Mouse (Mus musculus) ES-E14 (cell line): ENCODE data around the gene Serpine1. TPM values are rescaled to one million over a fixed set of nuclear protein-coding genes. Genes with fewer than 3 reads are reported as not detected.
A peak's percentile ranks its signal among the peaks of the same experiment; 100 is the strongest.

Source experiments
- DNase-seq: peaks from one replicate; pipeline ENCODE4 v3.0.0-alpha.2; 2013; ENCODE audit warnings: low read depth, low spot score
- H3K27ac ChIP-seq: 2 replicates; pipeline ENCODE4 v1.5.1; 2012; ENCODE audit warnings: low read depth, mild to moderate bottlenecking, low read length, moderate library complexity, mixed read lengths; ENCODE audit not compliant: poor library complexity, insufficient read depth, severe bottlenecking
- H3K36me3 ChIP-seq: 2 replicates; pipeline ENCODE4 v1.6.1; 2012; ENCODE audit warnings: mild to moderate bottlenecking, low read length, moderate library complexity, mixed read lengths; ENCODE audit not compliant: control insufficient read depth, poor library complexity, insufficient read depth, severe bottlenecking
- H3K4me1 ChIP-seq, 2 experiments: fragments of 150-350 bp in 1 of 2; sonication (generic) in 1 of 2; 2 replicates each; pipeline ENCODE4 v1.6.1; 2012; ENCODE audit warnings: low read length in 2 of 2, mild to moderate bottlenecking in 1 of 2, mixed read lengths in 1 of 2; ENCODE audit not compliant: control insufficient read depth in 2 of 2, insufficient read depth in 2 of 2, poor library complexity in 1 of 2
- H3K4me3 ChIP-seq, 2 experiments: fragments of 150-350 bp in 1 of 2; sonication (generic) in 1 of 2; 2 replicates each; pipeline ENCODE4 v1.5.1; 2012; ENCODE audit warnings: low read length in 2 of 2, low read depth in 1 of 2, mild to moderate bottlenecking in 1 of 2, mixed read lengths in 1 of 2; ENCODE audit not compliant: insufficient read depth in 1 of 2, poor library complexity in 1 of 2, severe bottlenecking in 1 of 2
- H3K9ac ChIP-seq: 2 replicates; pipeline ENCODE4 v1.6.1; 2012; ENCODE audit warnings: low read depth, mild to moderate bottlenecking, low read length, mixed read lengths; ENCODE audit not compliant: poor library complexity, insufficient read depth, severe bottlenecking
- H3K9me3 ChIP-seq: fragments of 150-350 bp; sonication (generic); 2 replicates; pipeline ENCODE4 v1.6.1; 2012; ENCODE audit warnings: low read depth, mild to moderate bottlenecking, low read length; ENCODE audit not compliant: control insufficient read depth, insufficient read depth
- CHD2 ChIP-seq: IDR thresholded peaks from 2 replicates; pipeline ENCODE4 v1.6.1; 2014; ENCODE audit warnings: mild to moderate bottlenecking, low read depth, low read length, inconsistent platforms
- HCFC1 ChIP-seq: IDR thresholded peaks from 2 replicates; pipeline ENCODE4 v1.6.1; 2012; ENCODE audit warnings: low read length, inconsistent platforms, borderline replicate concordance; ENCODE audit not compliant: insufficient read depth
- MAFK ChIP-seq: IDR thresholded peaks from 2 replicates; pipeline ENCODE4 v1.6.1; 2014; ENCODE audit warnings: mild to moderate bottlenecking, low read depth, low read length, inconsistent platforms; ENCODE audit not compliant: insufficient read depth
- ZC3H11A ChIP-seq: IDR thresholded peaks from 2 replicates; pipeline ENCODE4 v1.6.1; 2012; ENCODE audit warnings: low read depth, mild to moderate bottlenecking, inconsistent platforms, low read length, borderline replicate concordance
- ZNF384 ChIP-seq: IDR thresholded peaks from 2 replicates; pipeline ENCODE4 v1.6.1; 2012; ENCODE audit warnings: low read depth, low read length, inconsistent platforms
- in situ Hi-C, 2 experiments: fragments of 600-800 bp; cut with MboI; formaldehyde crosslinking; loops; one replicate each; pipeline ENCODE4 v1.15.1; 2025; ENCODE audit warnings: low sequenced_read_pairs in 2 of 2, inconsistent platforms in 1 of 2; ENCODE audit not compliant: unreplicated experiment in 2 of 2
- total RNA-seq: library from RNA; depleted of rRNA; stranded (reverse); fragments of 300-350 nt; gene quantifications from 2 replicates; pipeline ENCODE4 v1.2.3, GENCODE M21; 2012

Gene Serpine1
- total RNA-seq, 1 experiment, result 166 TPM

- in situ Hi-C loops, result no loop called here
- no peak for TF ChIP-seq ZC3H11A
These were observed 20.9 kb downstream of the Serpine1 start for GRCm38 (mm10) chr5:137051125-137051524.

DNA sequence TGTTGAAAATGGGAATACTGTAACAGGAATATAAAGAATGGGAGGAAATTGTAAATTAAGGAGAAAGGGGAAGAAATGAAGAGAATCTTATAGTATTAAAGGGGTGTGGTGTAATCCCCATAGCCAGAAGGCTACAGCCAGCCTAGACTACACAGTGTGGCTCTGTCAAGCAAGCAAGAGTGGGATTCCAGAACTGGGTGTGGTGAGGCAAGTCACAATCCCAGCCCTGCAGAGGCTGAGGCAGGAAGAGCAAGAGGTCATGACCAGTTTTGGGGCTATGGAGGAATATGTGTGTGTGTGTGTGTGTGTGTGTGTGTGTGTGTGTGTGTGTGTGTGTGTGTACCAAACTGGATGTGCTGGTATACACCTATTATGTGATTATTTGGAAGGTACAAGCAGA, 25.1 kb downstream of the Serpine1 start:
- Histone ChIP-seq H3K9me3 (no peaks in the 10 kb centered on the region), H3K9ac (no peak overlapping the region), H3K27ac (peak overlapping the region; percentile 71; the same call in 1 of the 2 replicates), H3K4me1 (peaks cover 0 to 18% of the 10 kb centered on the region in 2 experiments; a peak in 2 of 4 replicates), H3K36me3 (peaks cover 4% of the 10 kb centered on the region; the same call in 1 of the 2 replicates), H3K4me3 (no peak overlapping the region)
- TF ChIP-seq CHD2, result no peak
- TF ChIP-seq ZNF384, result no peak
- no peak for TF ChIP-seq HCFC1
- TF ChIP-seq ZC3H11A, result no peak
- TF ChIP-seq MAFK, result no peak
- DNase-seq, result no peak
- in situ Hi-C loops, result no loop called here

More at GRCm38 (mm10) chr5:137051125-137051524, 20.9 kb downstream of the Serpine1 start:
- Histone ChIP-seq H3K9ac (no peak overlapping the region), H3K4me1 (peaks cover 0 to 16% of the 10 kb centered on the region in 2 experiments; a peak in 2 of 4 replicates), H3K4me3 (no peak overlapping the region), H3K27ac (no peak overlapping the region), H3K36me3 (no peaks in the 10 kb centered on the region), H3K9me3 (no peaks in the 10 kb centered on the region)
- DNase-seq, result no peak

- peaks cover 0 to 16% of the 10 kb centered on the region in 2 experiments; a peak in 2 of 4 replicates for H3K4me1 ChIP-seq
- in situ Hi-C loops, result no loop called here
- TF ChIP-seq CHD2, result no peak
- no peak for TF ChIP-seq ZNF384
- TF ChIP-seq HCFC1, result no peak
- TF ChIP-seq ZC3H11A, result no peak
- TF ChIP-seq MAFK, result no peak
- no peak for DNase-seq
- peak overlapping the region; percentile 34; the same call in 1 of the 2 replicates for H3K9ac ChIP-seq
- H3K4me3 ChIP-seq, result no peak overlapping the region
- H3K36me3 ChIP-seq, result peaks cover 4% of the 10 kb centered on the region; the same call in 1 of the 2 replicates
- peak overlapping the region; percentile 71 for H3K27ac ChIP-seq
- H3K9me3 ChIP-seq, result no peaks in the 10 kb centered on the region
These were observed 25.7 kb downstream of the Serpine1 start for GRCm38 (mm10) chr5:137046324-137046718.

GRCm38 (mm10) chr5:137045402-137046323, 26.4 kb downstream of the Serpine1 start, which contains the start of gene Ap1s1:
TSS of gene Ap1s1 (minus strand) at chr5:137046135.
- H3K36me3 ChIP-seq, result peaks cover 4% of the 10 kb centered on the region; the same call in 1 of the 2 replicates
- DNase-seq, result peak; percentile 100
- peak within 1 kb of the TSS; percentile 93 for H3K9ac ChIP-seq
- peak within 1 kb of the TSS; percentile 72 for H3K27ac ChIP-seq
- H3K4me3 ChIP-seq, result peak within 1 kb of the TSS; percentile 72 to 91
- H3K4me1 ChIP-seq, result peaks cover 0 to 16% of the 10 kb centered on the region in 2 experiments; a peak in 2 of 4 replicates
- no peaks in the 10 kb centered on the region for H3K9me3 ChIP-seq
- no peak for TF ChIP-seq ZC3H11A
- no peak for TF ChIP-seq MAFK
- TF ChIP-seq CHD2, result no peak
- TF ChIP-seq ZNF384, result no peak
- 0 out of 2 replicates have a peak, but pooled peaks have one; percentile 47 for TF ChIP-seq HCFC1
- in situ Hi-C loops, result no loop called here
